In the genomic region with DNA sequence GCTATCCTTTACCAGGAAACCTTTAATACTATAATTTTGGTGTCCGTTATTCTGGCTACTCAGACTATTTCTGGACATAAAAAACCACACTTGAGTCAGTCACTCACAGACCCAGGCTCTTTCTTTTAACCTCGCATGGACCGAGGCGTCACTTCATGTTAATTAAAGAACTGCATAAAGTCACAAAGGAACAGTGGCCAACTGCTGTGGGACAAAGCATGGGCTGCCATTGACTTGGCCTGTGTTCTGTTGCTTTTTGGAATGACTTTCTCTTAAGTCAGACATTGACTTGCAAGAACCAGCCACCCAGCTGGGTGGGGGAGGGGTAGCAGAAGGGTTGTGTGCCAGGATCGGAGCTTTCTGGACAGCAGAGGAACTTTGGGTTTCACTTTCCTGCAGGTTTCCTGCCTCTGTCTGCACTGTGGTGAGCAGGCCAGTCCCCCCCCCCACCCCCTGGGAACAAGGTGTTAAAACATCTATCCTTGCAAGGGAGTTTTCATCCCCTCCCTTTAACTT, we compare ENCODE assay signal across 12 mouse cellular contexts.
"Had no signal": no experiment of that assay in that cellular context is flagged by ENCODE, and none has a peak within 500 bp of the region (broad histone marks: within the 10 kb centered on the region; RNA-seq: fewer than 3 reads in every experiment).

No protein-coding gene starts in this region.

- ATAC-seq: midbrain, embryonic 13.5 days had no signal

- H3K27me3 ChIP-seq: kidney, embryonic 15.5 days; limb, embryonic 13.5 days; midbrain, embryonic 13.5 days had no signal

- H3K4me3 ChIP-seq: kidney, embryonic 15.5 days; limb, embryonic 13.5 days; midbrain, embryonic 13.5 days; myocyte had no signal

- H3K27ac ChIP-seq: kidney, embryonic 15.5 days; limb, embryonic 13.5 days; liver, embryonic 14.5 days; midbrain, embryonic 13.5 days; stomach, postnatal 0 days had no signal

- H3K9ac ChIP-seq: kidney, embryonic 15.5 days; limb, embryonic 13.5 days; liver, embryonic 14.5 days; midbrain, embryonic 13.5 days had no signal

- DNase-seq: kidney, adult 2 months; layer of hippocampus, adult 9-11 months; layer of hippocampus, postnatal 36 days; lung, adult 18-20 months; right cerebral cortex, postnatal 25 days; thymus, postnatal 4 days had no signal

- H3K4me2 ChIP-seq: kidney, embryonic 15.5 days; limb, embryonic 13.5 days; midbrain, embryonic 13.5 days had no signal

- H3K36me3 ChIP-seq: kidney, embryonic 15.5 days; limb, embryonic 13.5 days; midbrain, embryonic 13.5 days had no signal

- H3K9me3 ChIP-seq: kidney, embryonic 15.5 days; limb, embryonic 13.5 days; midbrain, embryonic 13.5 days had no signal
